Mouse (Mus musculus): ENCODE results near the gene Med25.

The Med25 gene

GRCm38 (mm10) chr7:44862434-44862833 is 30.1 kb downstream of the Med25 start:
- DNase-seq: no peak

DNA sequence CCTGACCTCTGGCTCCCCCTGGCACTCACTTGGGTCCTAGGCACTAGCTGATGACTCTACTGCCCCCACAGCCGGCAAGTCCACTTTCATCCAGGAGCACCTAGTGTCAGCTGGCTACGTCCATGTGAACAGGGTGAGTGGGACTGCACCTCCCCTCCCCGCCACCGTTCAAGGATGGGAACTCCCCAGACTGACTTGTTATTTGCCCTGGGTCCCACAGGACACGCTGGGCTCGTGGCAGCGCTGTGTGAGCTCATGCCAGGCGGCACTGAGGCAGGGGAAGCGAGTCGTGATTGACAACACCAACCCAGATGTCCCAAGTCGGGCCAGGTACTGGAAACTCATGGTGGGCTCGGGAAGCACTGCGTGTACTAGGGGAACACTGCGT is 31.1 kb downstream of the Med25 start:
- no peak for DNase-seq

DNA sequence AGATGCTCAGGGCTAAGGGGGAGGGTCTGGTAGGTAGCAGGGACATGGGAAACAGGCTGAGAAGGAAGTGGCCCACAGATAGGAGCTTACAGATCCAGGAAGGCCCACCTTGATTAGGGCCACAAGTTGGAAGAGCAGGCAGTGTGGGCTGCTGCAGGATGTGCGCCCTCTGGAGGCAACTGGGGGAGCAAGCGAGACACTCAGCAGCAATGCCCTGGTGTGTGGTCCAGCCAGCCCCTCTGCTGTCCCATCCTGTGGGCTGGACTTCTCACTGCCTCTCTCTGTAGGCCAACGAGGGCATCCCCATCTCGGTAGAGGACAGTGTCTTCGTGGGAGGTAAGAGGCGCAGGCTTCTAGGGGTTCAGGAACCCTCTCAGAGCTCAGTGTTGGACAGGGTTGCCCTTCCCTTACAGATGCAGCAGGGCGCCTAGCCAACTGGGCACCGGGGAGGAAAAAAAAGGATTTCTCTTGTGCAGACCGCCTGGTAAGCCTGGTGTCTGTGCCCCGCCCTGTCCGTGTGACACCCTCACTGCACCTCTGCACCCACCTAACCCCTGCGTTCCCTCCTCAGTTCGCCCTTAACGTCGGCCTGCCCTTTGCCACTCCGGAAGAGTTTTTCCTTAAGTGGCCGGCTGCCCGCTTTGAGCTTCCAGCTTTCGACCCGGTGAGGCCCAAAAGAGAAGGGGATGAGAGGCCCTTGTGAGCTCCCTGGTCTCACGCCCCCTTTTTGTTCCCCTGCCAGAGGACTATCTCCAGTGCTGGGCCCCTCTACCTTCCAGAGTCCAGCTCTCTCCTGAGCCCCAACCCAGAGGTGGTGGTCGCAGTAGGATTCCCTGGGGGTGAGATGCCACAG is 31.7 kb downstream of the Med25 start:
- no peak for DNase-seq

DNA sequence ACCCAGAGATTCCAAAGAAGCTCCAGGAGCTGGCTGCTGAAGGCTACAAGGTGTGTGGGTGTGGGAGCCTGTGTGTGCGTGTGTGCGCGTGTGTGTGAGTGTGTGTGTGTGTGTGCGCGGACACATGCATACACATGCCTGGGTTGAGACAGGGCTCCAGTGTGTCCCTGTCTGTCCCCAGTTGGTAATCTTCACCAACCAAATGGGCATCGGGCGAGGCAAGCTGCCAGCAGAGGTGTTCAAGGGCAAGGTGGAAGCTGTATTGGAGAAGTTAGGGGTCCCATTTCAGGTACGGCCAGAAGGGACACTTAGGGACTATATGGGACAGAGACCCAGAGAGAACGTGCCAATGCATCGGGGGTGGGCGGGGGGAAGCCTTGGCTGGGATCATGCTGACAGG is 32.6 kb downstream of the Med25 start:
- DNase-seq: no peak

DNA sequence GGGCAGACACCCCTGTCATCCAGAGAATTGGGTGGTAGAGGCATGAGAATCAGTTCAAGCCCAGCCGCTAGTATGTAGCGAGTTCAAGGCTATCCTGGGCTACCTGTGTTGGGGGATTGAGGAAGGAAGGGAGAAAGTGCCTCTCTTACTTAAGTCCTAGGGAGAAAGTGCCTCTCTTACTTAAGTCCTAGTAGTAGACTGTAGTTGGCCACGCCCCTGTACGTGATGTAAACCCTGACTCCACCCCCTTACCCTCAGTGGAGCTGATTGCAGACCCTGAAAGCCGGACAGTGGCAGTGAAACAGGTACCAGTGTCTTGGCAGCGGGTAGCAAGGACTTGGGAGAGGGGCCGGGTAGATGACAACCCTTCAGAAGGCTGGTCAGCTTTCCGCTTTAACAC is 34.6 kb downstream of the Med25 start:
- DNase-seq: no peak

- peak; percentile 94 for DNase-seq
These were observed 35.4 kb downstream of the Med25 start, which contains the start of gene Pnkp for GRCm38 (mm10) chr7:44857042-44857552. Gene Pnkp, plus strand, starts transcription at chr7:44857139.

- DNase-seq: no peak
These were observed 36.1 kb downstream of the Med25 start for GRCm38 (mm10) chr7:44856265-44856916.

DNA sequence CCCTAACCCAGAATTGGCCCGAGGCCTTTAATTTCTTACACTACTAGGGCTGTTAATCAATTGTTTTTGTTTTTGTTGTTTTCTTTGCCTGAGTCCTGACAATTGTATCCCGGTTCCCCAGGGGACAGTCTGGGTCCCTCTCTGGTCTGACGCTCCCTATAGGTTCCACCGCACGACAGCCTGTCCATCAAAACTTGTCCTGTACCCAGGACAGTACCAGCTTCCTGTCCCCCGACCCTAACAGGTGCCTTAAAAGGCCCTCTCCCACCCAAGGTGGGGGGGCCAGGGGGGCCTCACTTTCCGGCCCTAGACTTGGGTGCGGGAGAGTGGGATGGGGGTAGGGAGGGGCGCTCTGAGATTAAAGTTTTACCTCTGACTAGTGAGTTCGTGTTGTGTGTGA is 37.5 kb downstream of the Med25 start:
- DNase-seq: no peak

GRCm38 (mm10) chr7:44854356-44855031 is 38.0 kb downstream of the Med25 start:
- DNase-seq: peak; percentile 78

DNA sequence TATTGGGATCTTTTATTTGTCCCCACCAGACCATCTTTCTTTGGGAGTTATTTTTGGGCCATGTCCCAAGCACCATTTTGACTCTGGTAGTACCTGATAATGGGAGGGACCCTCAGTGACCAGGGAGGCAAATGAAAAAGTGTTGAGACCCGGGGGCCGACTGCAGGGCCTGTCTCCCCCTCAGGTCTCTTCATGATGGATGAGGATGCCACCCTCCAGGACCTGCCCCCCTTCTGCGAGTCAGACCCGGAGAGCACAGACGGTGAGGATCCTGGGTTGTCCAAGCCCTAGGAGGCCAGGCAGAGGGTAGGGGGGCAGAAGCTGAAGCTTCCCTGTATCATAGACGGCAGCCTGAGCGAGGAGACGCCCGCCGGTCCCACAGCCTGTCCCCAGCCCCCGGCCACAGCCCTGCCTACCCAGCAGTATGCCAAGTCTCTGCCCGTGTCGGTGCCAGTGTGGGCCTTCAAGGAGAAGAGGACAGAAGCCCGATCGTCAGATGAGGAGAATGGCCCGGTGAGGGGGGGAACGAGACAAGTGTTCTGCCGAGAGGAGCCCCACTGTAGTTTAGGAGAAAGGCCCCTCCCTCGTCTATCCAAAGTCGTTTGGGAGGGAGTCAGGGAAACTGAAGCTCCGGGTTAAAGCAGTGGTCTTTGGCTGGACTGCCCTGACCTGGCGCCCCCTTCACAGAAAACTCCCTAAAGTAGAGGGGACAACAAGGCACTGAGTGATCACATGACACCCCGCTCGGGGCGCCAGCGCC is 38.7 kb downstream of the Med25 start:
- DNase-seq: no peak

- no peak for DNase-seq
These were observed 39.4 kb downstream of the Med25 start for GRCm38 (mm10) chr7:44853065-44853464.

DNA sequence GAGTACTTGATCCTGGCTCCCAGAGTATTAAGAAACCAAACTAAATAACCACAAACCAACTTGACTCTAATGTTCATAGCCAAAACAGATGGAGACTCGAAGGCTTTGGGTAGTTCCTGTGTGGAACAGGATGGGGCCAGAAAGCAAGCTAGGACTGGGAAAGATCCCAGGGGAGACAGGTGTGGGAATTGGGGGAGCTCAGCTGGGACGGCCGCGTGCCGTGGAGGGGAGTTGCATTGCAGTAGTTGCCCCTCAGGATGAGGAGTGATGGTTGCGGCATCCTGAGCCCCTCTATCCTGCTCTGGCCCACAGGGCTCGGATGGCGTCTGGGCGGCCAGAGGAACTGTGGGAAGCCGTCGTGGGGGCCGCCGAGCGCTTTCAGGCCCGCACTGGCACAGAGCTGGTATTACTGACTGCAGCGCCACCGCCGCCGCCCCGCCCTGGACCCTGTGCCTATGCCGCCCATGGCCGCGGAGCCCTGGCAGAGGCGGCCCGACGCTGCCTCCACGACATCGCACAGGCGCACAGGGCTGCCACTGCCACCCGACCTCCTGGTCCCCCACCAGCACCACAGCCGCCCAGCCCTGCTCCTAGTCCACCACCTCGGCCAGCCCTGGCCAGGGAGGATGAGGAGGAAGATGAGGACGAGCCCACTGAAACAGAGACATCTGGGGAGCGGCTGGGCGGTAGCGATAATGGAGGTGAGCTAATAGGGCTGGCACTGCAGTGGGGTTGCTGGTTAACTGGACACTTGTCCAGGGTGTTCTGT is 40.1 kb downstream of the Med25 start:
- DNase-seq: no peak

DNA sequence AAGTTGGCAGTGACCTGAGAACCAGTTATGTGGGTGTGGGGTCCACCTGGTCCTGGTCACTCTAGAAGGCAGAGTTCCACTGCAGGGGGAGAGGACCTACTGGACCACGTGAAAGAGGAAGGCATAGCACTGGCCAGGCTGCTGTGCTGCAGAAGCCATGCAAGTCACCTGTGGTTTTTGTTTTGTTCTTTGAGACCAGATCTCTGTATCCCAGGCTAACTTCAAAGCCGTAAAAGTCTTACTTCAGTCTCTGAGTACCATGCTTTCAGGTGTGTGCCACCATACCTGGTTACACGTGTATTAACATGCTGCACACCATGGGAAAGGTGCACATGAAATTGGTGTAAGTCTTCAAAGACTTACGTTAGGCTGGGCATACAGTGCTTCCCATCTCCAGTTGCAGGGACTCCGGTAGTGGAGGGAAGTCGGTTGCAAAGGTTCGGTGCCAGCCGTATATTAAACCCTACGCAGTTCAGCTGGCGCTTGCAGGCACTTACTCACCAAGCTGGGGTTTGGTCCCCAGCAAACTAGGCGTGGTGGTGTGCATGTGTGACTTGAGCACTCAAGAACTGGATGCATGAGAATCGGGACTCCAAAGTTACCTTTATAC is 40.8 kb downstream of the Med25 start:
- no peak for DNase-seq

DNA sequence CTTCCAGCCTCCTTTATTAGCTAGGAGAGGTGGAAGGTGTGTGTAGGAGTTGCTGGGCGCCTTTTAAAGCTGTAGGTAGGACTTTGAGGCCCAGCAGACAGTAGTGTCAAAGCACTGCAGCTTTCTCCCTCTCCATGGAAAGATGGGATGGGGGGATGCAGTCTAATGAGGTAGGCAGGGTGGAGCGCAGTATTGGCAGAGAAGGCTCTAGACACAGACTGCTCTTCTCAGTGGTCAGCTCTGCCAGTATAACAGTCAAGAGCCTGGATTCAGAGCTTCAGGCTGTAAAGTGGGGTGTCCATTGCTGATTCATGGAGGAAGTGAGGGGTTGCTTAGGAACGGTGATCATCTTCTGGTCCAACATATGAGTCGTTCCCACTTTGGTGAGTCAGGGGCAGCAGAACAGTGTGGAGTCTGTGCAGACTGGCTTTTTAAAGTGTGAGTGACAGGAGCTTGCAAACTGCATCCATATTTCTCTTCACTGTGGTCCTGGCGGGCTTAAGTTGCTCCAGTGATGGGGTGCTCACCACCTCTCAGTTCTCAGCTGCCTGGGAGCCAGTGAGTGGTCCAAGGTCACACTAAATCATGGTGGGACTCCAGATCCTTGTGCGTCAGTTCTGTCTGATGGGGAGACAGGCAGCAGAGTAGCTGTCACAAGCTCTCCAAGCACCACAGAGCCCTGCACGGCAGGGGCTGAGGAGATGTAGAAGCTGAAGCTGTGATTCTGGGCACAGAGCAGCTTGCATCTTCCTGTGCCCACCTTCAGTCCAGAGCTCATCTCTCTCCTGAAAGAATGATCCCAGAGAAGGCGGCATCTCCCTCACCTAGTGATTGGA is 41.5 kb downstream of the Med25 start:
- peak; percentile 31 for DNase-seq

DNA sequence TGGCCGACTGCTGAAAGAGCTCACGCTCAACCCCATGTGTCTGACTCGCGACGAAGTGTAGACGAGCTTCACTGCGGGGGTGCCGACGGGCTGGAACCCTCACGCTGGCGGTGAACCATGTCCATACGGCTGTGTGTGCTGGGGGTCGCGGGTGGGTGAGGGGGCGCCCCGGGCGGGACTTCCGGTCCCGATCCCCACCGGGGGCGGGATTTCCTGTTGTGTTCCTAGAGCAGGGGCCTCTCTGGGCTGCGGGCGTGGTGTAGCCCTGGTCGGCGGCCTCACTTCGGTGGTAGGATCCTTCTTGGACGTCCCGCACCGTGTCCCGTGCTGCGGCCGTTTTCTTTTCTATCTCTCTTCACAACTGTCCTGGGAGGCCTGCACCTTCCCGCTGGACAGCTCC is 42.4 kb downstream of the Med25 start:
- DNase-seq: no peak

DNA sequence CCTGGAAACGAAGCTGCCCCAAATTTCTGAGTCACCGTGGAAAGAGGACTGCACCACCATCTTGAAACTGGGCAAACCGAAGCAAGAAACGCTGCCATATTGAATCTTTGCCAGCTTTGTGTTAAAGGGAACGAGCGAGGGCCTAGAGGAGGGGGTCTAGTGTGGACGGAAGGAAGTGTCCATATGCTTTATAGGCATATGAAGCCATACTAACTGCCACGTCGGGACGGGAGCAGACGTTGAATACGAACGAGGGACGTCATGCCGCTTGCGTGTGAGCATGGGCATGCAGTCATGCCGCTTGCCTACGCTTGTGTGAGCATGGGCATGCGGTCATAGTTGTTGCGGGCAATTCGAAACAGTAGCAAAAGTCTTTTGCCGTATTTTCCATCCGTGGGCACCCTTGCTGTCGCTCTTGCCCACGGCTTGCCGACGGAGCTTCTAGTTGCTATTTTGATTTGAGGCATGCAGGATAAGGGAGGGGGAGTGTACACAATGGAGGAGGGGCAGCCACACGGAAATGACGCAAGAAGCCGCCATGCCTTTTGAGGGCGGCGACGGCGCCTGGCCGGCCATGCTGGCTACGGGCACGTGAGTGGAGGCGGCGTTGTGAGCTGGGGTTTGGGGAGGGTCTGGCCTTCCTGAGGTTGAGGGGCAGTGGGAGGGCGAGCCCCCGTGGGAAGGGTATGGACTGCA is 42.9 kb downstream of the Med25 start:
- peak; percentile 96 for DNase-seq

DNA sequence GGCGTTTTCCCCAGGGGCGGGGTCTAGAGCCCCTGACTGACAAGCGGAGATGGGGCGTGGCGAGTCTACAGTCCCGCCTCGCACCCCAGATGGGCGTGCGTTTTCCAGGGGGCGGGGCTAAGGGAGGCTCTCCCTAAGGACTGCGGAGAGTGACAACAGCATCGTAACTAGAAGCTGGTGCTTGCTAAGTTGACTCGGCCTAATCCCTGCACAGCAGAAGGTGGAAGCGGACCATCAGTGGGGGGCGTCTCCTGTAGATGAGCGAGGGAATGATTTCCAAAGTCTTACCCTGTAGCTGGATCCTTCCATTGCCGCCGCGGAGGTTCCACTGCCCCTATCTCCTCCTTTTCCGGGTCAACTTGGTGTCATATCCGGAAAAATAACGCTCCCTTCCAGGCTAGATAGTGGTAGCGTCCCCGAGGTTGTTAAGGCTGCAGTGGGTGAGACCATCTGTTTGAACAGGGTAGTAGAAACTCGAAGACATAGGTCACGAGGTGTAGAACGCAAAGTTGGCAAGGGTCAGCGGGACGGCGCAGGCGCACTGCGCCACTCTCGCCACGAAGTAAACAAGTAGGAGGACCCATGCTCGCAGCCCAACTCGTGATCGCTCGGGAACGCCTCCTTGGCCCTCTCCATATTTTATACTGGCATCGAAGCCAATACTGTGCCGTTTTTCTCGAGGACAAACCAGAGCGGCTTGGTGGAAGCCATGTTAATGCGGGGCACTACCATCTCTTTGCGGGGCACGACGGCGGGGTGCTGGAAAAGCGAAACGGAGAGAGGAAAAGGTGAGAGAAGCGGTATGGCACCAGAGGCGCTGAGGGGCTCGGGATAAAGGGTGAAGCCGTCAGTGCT is 43.7 kb downstream of the Med25 start, which contains the start of the genes Akt1s1 and Tbc1d17:
Gene Akt1s1 (plus strand): TSS at position 431 of the 855 bp plus-strand sequence.
Gene Tbc1d17 (minus strand): TSS at position 519 of the 855 bp plus-strand sequence.
- peak; percentile 100 for DNase-seq

DNA sequence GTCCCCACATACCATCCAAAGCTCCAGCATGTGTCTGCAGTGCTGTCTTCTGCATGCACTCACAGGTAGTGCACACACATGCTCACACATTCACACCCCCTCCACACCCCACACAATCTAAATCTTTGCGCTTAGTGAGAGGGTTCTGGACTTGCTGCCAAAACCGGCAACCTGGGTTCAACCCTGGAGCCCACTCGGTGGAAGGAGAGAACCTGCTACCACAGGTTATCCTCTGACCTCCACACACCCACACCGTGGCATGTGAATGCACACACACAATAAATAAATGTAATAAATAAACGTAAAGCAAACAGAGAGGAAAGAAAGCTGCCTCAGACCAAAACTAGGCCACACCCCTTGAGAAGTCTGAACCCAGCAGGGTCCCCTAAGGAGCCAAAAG is 44.7 kb downstream of the Med25 start:
- peak; percentile 35 for DNase-seq

- peak; percentile 36 for DNase-seq
These were observed 45.7 kb downstream of the Med25 start for GRCm38 (mm10) chr7:44846804-44847203.
